Mouse (Mus musculus) small intestine, adult 2 months (tissue): Measurements from ENCODE around the gene Trim54.

Experiments
- CTCF ChIP-seq: fragments of 200-500 bp; IDR thresholded peaks from 2 replicates; pipeline ENCODE4 v1.5.1; 2012; ENCODE audit warnings: low read depth, mild to moderate bottlenecking, control low read depth, inconsistent platforms, low read length, moderate library complexity, mixed read lengths; ENCODE audit not compliant: insufficient replicate concordance, insufficient read length; ENCODE audit errors: extremely low read depth
- POLR2A ChIP-seq: fragments of 200-500 bp; IDR thresholded peaks from 2 replicates; pipeline ENCODE4 v1.6.1; 2012; ENCODE audit warnings: low read depth, mild to moderate bottlenecking, control low read depth, inconsistent platforms, low read length, moderate library complexity

DNA sequence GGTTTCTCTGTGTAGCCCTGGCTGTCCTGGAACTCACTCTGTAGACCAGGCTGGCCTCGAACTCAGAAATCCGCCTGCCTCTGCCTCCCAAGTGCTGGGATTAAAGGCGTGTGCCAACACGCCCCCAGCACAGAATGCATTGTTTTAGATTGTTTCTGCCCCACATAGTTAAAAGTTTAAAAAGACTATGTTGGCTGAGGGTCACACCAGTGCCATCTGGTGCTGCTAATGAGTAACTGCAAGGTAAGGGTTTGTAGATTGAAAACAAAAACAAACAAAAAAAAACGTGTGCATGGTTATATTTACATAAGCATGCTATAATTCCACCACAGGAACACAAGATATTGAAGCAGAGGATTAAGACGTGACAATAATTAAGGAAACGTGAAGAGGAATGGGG lies 5.7 kb upstream of the Trim54 start:
- TF ChIP-seq CTCF (no peak), POLR2A (no peak)
